Mouse (Mus musculus): ENCODE results near the gene Stxbp5.
"Not testable (repeated sequence)": the region's sequence is repeated elsewhere in the genome, so short reads cannot be mapped to it uniquely, and the experiment has no call there.

Stxbp5 gene

DNA sequence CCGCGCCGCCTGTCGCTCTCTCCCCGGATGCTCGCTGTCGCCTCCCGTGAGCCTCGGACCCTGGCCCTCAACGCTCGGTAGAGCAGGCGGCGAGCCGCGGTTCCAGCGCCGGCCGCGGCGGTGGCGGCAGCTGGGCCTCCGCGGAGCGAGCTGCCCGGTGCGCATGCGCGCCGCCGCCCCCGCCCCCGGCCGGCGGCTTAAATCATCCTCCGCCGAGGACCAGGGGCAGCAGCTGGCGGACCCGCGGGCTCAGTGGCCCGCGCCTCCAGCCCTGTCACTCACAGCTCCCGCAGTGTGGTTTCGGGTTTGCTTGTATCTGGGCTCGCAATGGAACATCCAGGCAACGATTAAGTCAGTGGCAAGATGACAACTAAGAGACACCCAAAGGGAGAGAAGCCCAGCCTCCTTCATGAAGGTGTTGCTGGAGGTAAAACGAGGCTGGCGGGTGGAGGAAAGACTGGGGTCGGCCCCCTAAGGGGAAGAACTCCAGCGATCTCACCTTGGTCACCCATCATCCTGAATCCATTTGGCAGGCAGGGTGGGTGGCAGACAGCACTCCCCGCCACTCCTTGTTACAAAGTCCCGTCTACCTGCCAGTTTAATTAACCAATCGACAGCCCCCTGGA is at the start of gene Stxbp5:
Stxbp5 (minus strand) TSS at position 9 of the 626 bp plus-strand sequence.
- in situ Hi-C loops (cut with MseI, MboI), result no loop called here

DNA sequence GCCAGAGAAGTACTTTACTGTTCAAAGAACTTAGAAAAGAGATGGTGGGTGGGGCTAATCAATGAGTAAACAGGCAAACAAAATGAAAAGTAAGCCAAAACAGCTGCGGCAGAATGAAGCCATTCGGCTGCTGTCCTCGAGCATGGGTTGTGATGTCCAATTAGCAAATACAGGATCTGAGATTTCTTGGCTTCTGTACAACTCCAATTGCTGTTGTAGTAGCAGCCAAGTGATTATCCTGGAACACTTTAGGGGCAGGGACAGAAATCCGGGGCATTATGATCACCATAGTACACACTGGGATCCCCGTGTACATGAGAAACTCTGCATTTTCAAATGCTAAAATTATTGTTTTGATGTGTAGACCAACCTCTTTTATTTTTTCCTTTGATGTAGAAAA is 11.5 kb upstream of the Stxbp5 start:
- in situ Hi-C loops (cut with MseI, MboI), result no loop called here

DNA sequence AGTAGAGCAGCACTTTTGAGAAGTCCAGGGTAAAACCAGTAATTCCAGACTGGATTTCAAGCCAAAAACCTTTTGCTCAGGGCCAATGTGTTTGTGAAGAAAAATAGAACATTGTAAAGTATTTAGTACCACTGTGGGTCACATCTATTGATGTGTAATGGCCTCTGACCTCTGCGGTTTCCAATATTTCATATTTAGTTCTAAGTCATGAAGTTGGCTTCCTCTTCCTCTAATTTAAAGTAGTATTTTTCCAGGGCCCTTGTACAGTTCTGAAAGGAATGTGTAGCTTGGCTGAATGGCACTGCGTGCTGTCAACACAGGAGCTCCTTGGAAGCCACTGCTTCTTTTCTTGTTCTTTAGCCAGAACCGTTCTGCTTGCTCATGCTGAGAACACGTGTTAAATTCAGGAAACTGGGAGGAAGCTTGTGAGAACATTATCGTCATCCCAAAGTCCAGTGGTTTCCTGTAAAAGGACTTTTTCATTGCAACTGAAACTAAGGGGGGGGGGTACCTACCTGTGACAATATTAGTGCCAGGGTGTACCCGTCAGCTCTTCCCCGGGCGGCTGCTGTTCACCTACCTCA is 7.1 kb upstream of the Stxbp5 start:
- in situ Hi-C loops (cut with MseI, MboI), result no loop called here

DNA sequence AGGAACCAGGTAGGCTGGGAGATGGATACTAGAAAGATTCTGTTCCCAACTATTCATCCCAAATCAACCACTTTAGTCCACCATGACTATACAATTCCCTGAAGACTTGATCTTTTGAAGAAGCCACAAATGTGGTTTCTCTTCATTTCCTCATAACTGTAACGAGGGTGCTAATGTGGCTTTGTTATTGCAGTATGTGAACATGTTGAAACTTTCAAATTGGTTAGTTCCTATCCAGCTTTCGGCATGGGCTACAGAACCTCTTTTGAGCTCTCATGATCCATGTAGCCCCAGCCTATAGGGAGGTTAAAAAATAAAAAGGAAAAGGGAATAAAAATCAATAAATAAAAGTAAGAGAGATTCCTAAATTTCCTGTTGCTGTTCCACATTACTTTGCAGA is 6.6 kb upstream of the Stxbp5 start:
- in situ Hi-C loops (cut with MseI, MboI), result no loop called here

DNA sequence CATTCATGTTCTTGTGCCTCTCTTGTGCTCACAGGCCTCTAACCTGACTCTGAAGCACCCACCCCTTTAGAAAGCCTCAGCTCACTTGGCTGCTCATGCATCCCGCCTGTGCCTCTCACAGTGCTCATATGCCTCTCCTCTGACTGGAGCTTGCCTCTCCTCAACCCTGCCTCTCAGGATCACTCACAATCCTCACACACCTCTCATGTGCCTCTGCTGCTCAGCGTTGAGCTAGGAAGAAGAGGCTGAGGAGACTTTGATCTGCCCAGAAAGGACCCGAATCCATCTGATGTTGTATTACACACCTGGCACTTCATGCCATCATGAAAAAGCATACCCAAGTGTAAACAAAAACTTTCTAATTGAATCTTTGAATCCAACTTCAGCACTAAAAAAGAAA is 5.3 kb upstream of the Stxbp5 start:
- in situ Hi-C loops (cut with MseI, MboI), result no loop called here

DNA sequence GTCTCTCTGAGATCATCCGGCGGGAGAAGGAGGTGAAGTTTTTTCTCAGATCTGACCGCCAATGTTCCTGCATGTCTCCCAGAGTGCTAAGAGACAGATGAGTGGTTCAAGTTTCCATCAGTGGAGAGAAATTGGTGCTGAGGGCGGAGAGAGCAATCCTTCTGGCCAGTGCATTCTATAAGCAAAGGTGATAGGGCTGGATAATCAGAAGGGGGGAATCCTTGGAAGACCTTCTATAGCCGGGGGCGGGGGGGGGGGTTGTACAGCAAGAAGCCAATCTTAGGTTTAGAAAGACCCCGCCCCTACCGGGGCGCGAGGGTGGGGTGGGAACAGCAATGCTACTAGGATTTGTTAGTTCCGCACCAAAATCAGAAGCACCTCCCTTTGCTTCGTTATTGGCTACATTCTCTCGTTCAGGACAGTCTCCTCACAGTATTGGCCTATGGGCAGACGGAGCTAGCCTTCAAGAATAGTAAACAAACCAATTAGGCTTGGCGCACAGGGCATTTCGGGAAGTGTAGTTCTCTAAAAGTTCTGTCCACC is 889 bp upstream of the Stxbp5 start:
- in situ Hi-C loops (cut with MseI, MboI), result no loop called here

DNA sequence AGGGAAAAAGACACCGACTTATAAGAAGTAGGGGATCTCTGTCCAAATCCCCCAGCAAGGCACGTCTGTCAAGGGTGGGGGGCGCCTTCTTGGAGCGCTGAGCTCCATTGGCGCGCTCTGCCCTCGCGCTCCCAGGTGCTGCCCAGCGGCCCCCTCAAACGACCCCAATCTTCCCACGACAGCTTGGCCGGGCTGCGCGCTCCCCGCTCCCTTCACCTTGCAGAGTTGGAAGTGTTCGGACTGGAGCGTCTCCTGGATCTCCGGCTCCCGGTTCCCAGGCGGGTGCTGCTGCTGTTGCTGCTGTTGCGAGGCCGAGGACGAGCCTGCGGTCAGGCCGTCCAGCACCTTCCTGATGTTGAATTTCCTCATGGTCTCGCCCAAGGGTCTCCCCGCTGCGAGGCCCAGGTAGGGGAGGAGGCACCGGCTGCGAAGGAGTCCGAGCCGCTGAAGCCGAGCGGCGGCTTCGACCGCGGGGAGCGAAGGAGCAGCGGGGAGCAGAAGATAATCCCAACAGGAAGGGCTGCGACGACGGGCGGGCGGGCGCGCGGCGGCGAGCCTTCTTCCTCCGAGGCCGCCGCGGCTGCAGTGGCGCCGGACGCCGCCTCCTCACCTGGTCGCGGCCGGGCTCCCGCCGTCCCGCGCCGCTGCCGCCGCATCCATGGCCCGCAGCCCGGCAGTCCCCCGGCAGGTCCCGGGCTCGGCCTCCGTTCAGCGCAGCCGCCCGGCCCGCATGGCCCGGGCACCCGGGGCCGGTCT is 386 bp downstream of the Stxbp5 start:
- in situ Hi-C loops (cut with MseI, MboI), result no loop called here

DNA sequence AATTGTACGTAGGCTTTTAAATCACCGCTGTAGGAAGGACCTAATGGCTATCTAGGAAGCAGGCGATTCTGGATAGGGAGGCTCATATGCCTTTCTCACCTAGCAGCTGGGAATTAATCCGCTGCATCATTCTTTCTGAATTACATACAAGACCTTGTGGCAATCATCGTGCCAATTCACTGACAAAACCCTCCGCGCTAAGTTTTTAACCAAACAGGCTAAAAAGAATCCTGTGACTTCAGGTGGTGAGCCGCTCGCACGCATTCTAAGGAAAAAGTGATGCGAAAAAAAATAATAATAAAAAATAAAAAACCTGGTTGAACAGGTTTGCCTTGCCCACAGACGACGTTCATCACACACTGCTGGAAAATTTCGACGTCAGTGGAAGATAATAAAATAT is 1.1 kb downstream of the Stxbp5 start:
- in situ Hi-C loops (cut with MseI, MboI), result no loop called here

DNA sequence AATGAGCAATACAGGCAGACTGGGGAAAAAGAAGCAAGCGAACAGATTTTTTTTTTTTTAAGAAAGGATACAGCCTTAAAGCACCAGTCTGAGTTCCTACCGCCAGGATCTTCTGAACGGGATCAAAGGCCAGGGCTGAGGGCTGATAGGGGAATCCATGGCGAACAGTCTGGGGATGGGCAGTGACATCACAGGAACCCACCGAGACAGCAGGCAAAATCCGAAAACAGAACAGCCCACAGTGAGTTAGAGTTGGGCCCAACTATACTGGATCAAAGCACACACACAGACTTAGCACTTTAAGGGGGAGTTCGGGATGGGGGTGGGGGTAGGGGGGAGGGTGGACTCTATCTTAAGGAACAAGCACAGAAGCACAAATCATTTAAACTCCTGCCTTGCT is 1.8 kb downstream of the Stxbp5 start:
- in situ Hi-C loops (cut with MseI, MboI), result no loop called here

DNA sequence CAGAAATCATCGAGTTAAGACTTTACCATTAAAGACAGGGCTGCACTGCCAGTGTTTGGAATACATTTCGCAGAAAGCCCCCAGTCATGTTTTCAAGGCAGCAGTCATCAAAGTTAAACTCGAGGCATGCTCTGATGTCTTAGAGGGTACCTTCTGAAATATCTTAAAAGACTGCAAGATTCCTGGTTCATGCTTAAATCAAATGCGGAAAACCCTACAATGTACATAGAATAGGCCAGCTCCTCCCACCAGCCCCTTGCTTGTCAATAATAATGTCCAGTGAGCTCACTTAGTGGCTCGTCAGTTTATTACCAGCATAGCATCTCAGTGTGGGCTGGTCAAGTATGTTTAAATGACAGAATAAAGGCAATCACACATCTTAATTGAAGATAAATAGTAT is 3.0 kb downstream of the Stxbp5 start:
- in situ Hi-C loops (cut with MseI, MboI), result no loop called here

DNA sequence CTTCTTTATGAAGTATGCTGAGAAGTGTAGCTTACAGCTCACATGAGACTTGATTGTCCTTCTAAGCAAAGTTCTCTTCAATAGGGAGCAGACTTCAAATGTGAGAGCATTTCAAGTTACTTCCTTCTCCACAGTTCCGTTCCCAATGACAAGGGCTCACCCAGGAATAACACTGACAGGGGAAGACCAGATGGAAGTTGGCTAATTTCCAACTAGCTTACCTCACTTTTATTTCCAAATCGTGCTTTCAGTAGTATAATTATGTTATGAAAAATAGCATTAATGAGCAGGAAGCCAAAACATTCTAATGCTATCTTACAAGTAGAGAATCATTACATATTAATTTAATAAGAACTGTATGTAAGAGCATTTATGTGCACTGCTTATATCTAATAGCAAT is 7.3 kb downstream of the Stxbp5 start:
- in situ Hi-C loops (cut with MseI, MboI), result no loop called here

DNA sequence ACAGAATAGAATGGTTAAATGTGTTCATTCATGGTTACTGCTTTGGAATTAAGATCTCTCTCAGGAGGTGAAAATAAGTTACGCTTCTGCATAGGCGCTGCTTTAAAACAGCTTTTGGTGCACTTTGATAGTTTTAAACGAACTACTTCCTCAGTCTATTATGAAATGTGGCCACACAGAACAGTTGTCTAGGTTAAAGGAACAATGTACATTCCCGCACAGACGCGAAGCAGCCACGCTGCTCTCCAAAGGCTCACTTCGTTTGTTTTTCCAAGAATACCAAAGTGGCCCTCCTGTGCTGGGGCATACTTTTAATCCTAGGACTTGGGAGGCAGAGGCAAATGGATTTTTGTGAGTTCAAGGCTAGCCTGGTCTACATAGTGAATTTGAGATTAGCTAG is 11.2 kb downstream of the Stxbp5 start:
- in situ Hi-C loops (cut with MseI, MboI), result no loop called here

DNA sequence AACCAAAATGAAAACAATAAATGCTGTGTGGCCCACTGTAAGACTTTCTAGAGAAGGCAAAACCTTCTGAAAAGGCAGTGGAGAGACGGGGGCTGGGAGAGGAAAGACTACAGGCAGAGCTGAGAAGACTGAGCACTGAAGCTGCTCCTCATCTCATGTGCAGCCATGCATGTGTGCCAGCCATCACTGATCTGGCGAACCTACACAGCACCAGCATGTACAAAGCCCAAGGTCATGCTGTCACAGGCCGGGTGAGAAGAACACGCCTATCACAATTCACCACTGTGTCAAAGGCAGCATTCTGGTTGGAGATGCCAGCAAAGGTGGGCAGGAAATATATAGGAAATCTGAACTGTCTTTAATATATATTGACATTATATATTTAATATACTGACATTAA is 12.2 kb downstream of the Stxbp5 start:
- in situ Hi-C loops (cut with MseI, MboI), result no loop called here

DNA sequence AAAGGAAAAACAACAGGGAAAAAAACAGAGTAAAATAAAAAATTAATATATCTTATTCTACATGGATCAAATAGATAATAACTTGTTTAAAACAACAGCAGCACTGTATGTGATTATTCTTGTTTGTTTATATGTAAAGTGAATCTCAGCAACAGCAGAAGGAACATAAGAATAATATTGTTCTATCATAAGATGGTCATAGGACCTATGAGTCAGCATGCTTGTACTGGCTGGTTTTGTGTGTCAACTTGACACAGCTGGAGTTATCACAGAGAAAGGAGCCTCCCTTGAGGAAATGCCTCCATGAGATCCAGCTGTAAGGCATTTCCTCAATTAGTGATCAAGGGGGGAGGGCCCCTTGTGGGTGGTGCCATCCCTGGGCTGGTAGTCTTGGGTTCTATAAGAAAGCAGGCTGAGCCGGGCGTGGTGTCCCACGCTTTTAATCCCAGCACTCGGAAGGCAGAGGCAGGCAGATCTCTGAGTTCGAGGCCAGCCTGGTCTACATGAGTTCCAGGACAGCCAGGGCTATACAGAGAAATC is 19.0 kb downstream of the Stxbp5 start:
- in situ Hi-C loops (cut with MseI, MboI), result not testable (repeated sequence)

DNA sequence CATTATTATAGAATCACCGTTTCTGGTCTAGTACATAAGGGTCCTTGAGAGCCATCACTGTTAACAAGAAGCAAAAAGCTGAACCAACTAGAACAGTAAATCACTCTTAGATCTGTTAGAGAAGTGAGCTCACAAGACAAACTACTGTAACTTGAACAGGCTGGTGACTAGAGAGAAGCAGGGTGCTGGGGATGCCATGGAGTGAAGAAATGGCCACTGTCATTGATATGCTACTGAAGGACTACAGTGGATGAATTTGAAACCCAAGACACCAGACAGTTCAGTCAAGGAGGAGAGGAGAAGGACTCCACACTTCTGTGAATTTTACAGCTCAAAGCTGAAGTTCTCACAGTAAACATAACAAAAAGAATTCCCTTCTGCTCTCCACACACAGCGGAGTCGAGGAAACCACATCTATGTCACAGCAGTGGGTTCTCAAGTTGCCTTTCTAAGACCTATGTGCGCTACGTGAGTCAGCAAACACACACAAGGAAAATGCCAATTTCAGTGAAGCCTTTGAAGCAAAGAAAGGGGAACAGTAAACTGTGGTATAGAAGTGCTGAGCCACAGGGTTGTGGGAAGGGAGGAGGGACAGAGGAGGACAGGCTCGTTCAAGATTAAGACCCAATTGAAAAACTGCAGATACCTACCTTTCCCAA is 20.7 kb downstream of the Stxbp5 start:
- in situ Hi-C loops (cut with MseI, MboI), result no loop called here

DNA sequence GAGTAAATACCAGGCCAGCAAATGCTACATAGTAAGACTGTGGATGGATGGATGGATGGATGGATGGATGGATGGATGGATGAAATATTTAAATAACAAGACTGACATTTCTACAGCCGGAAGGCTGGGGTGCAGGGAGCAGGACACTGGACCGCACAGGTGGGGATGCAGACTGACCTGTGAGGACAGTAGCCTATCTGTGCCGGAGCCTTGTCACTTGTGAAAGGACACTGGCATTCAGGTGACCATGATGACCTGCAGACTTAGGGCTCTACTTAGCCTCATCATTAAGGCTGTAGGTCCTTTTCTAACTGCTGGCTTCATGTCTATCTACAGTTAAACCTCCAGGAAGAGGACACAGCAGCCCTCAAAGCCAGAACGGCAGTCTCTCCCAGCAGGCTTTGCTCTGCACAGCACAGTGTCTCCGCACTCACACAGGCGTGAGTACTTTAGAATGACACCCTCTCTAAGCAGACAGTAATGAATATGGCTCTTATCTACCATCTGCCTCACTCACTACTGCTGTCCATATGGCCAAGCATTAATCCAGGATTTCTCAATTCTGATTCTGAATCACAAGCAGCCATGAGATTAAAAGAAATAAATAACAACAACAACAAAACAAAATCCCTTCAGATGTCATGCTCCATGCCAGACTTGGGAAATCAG is 21.9 kb downstream of the Stxbp5 start:
- in situ Hi-C loops (cut with MseI, MboI), result no loop called here

DNA sequence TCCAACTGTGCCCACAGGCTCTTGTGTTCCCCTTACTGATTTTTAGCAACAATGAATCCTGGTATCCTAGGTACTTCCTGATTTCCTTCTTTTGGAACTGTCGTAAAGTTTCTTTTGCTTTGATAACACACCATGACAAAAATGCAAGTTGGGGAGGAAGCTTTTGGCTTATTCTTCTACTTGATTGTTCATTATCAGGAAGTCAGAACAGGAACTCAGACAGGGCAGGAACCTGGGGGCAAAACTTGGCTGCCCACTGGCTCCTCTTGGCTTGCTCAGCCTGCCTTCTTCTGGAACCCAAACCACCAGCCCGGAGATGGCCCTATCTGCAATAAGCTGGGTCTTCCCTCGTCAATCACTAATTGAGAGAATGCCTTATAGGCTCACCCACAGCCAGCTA is 25.0 kb downstream of the Stxbp5 start:
- in situ Hi-C loops (cut with MseI, MboI), result no loop called here

DNA sequence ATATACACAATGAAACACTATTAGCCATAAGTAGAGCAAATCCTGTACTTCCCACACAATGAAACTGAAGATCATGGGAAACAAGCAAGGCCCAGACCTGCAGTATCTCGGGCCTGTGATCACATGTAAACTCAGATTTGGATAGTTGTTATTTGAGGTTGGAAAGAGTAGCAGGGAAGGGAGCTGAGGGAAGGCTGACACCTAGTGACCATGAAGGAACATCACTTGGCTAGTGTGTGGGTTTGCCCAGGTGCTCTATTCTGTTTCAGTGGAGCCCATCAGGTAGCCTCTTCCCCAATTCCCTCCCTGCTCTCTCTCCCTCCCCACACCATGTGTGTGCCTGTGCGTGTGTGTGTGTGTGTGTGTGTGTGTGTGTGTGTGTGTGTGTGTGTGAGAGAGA is 28.7 kb downstream of the Stxbp5 start:
- in situ Hi-C loops (cut with MseI, MboI), result no loop called here

DNA sequence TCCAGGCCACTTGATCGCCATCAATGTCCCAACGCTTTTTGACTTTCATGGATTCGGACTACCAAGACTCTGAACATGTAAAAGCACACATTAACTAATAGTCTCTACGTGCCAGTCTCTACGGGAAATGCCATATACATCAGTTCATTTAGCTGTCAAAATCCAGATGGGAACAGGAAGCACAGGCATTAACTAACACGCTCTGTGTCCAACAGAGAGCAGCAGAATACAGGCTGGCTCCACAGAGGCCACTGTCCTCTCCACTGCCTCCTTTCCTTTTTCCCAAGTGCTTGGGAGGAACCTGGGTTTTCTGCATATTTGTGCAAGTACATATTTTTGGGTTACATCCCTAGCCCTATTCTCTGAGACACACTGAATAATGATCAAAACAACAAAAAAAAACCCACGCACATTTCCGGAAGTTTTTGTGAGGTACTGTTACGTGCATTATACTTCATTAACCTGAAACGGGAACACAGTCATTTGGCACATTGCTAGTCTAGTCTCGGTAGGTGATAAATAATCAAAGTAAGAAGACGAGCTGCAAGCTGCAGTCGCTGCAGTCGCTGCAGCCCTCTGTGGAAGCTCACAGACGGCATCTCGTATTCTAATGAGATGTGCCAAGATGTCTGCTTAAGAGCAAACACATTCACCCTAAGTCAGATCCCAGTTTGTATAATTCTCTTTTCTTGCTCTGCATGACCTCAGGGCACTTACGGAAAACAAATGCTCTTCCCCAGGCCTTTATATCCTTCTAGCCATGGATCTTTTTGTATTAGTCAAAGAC is 33.9 kb downstream of the Stxbp5 start:
- in situ Hi-C loops (cut with MseI, MboI), result no loop called here

DNA sequence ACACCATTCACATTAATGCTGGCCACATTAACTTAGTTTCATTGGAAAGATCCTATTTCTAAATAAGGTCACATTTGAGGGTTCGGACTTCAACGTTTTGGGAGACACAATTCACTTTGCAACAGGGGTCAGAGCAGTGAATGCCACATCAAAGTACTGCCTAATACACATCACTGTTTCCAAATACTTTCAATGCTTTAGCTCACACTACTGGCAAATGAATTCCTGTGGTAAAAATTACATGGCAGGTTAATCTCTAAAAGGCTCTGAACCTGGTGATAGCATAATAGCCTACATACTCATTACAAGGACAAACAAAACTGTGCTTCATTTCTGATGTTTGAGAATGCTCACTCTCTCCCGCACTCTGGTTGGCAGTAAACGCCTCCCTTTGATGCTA is 40.9 kb downstream of the Stxbp5 start:
- in situ Hi-C loops (cut with MseI, MboI), result no loop called here

DNA sequence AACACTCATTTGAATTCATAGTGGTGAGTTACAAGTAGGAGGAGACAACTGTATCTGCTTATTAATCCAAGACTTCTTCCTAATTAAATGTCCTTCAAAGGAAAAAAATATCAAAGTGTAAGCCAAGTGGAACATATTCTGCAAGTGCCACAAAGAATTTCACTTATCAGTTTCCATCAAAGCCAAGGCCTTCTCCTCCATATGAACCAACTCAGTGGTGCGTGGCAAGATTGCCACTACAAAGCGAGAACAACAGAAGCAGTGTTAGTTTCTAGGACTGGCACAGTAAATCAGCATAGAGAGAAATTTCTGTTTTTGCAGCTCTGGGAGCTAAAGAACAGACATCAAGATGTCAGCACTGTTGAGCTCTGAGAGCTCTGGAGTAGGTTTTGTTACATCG is 41.4 kb downstream of the Stxbp5 start:
- in situ Hi-C loops (cut with MseI, MboI), result no loop called here
